Mouse (Mus musculus) heart, embryonic 13.5 days (tissue): ENCODE data around the gene Dlx5. TPM values are rescaled to one million over a fixed set of nuclear protein-coding genes. Genes with fewer than 3 reads are reported as not detected.

Source experiments
- ATAC-seq: fragments of 200-750 bp; cut with Nextera tagmentation; 2 replicates; pipeline ENCODE4 v1.8.0; 2017; ENCODE audit warnings: moderate TSS enrichment; ENCODE audit not compliant: insufficient number of reproducible peaks, low FRiP score, low TSS enrichment; ENCODE audit errors: extremely low read depth
- H3K27ac ChIP-seq: fragments of 300-500 bp; sonication (generic); replicated peaks from 2 replicates; pipeline ENCODE4 v1.5.1; 2015; ENCODE audit warnings: moderate library complexity, mild to moderate bottlenecking, inconsistent platforms
- H3K27me3 ChIP-seq: fragments of 300-500 bp; sonication (generic); replicated peaks from 2 replicates; pipeline ENCODE4 v1.6.1; 2015; ENCODE audit warnings: mild to moderate bottlenecking, inconsistent platforms
- H3K36me3 ChIP-seq: fragments of 300-500 bp; sonication (generic); 2 replicates; pipeline ENCODE4 v1.6.1; 2015; ENCODE audit warnings: mild to moderate bottlenecking, inconsistent platforms
- H3K4me1 ChIP-seq: fragments of 300-500 bp; sonication (generic); 2 replicates; pipeline ENCODE4 v1.6.1; 2015; ENCODE audit warnings: inconsistent platforms
- H3K4me2 ChIP-seq: fragments of 300-500 bp; sonication (generic); 2 replicates; pipeline ENCODE4 v1.6.1; 2015; ENCODE audit warnings: inconsistent platforms, mild to moderate bottlenecking, moderate library complexity
- H3K4me3 ChIP-seq: fragments of 300-500 bp; sonication (generic); 2 replicates; pipeline ENCODE4 v1.5.1; 2015; ENCODE audit warnings: moderate library complexity, mild to moderate bottlenecking, inconsistent platforms
- H3K9ac ChIP-seq: fragments of 300-500 bp; sonication (generic); 2 replicates; pipeline ENCODE4 v1.6.1; 2015; ENCODE audit warnings: inconsistent platforms, mild to moderate bottlenecking, moderate library complexity
- H3K9me3 ChIP-seq: fragments of 300-500 bp; sonication (generic); 2 replicates; pipeline ENCODE4 v1.6.1; 2016; ENCODE audit warnings: inconsistent platforms
- WGBS: fragments of 180-500 bp; shearing (Covaris S2); methylation state at CpG from one replicate; pipeline ENCODE4 v1.1.7; 2015; ENCODE audit warnings: mixed read lengths; 5-methylcytosine and 5-hydroxymethylcytosine counted together
- polyA plus RNA-seq: library from polyadenylated mRNA; unstranded; fragments of >200 nt; fragmentation: Nextera tagmentation; extraction: Ambion mirVana; gene quantifications from 2 replicates; pipeline ENCODE4 v1.2.1, GENCODE M21; 2015

Dlx5 gene
- polyA plus RNA-seq, 1 experiment from 2014 or later: 1.1 TPM

DNA sequence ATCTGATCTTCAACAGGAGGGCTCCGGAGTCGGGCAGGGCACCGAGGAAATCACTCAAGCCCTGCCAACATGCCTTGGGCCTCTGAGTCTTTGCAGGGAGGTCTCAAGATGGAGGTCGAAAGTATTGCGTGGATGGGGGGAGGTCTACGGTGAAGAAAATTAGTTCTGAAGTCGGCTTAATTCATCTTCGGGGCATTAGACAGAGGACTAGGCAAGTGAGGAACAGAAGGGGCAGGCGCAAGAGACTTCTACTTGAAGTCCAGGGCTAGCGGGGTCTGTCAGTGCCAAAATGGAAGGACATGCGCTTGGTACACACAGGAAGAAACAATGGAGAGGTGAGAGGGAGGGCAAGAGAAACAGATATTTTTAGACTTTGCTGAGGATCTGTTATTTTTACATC, 6.7 kb downstream of the Dlx5 start:
- peak overlapping the region; percentile 32 for H3K4me2 ChIP-seq
- peaks cover 100% of the 10 kb centered on the region for H3K27me3 ChIP-seq
- H3K9ac ChIP-seq: no peak overlapping the region
- H3K4me3 ChIP-seq: no peak overlapping the region
- H3K4me1 ChIP-seq: peaks cover 28% of the 10 kb centered on the region
- 1% methylated on average over 11 of the region's 11 CpGs for WGBS
- H3K27ac ChIP-seq: no peak overlapping the region
- H3K9me3 ChIP-seq: no peaks in the 10 kb centered on the region
- H3K36me3 ChIP-seq: no peaks in the 10 kb centered on the region
- ATAC-seq: no peak

GRCm38 (mm10) chr6:6874073-6874771, 7.7 kb downstream of the Dlx5 start:
- WGBS: under 1% methylated on average over 25 of the region's 25 CpGs
- H3K36me3 ChIP-seq: no peaks in the 10 kb centered on the region
- peaks cover 100% of the 10 kb centered on the region for H3K27me3 ChIP-seq
- no peaks in the 10 kb centered on the region for H3K9me3 ChIP-seq
- peak overlapping the region; percentile 4; the same call in 1 of the 2 replicates for H3K4me3 ChIP-seq
- H3K4me1 ChIP-seq: peaks cover 20% of the 10 kb centered on the region
- peak overlapping the region; percentile 18; the same call in 1 of the 2 replicates for H3K4me2 ChIP-seq
- ATAC-seq: no peak
- no peak overlapping the region for H3K9ac ChIP-seq
- H3K27ac ChIP-seq: no peak overlapping the region

- H3K4me1 ChIP-seq: peaks cover 13% of the 10 kb centered on the region
- no peak overlapping the region for H3K4me2 ChIP-seq
- H3K4me3 ChIP-seq: no peak overlapping the region
- peaks cover 100% of the 10 kb centered on the region for H3K27me3 ChIP-seq
- H3K27ac ChIP-seq: no peak overlapping the region
- 1% methylated on average over 19 of the region's 19 CpGs for WGBS
- no peak overlapping the region for H3K9ac ChIP-seq
- H3K36me3 ChIP-seq: no peaks in the 10 kb centered on the region
- H3K9me3 ChIP-seq: no peaks in the 10 kb centered on the region
- no peak for ATAC-seq
These were observed 8.3 kb downstream of the Dlx5 start for GRCm38 (mm10) chr6:6873476-6874072.

DNA sequence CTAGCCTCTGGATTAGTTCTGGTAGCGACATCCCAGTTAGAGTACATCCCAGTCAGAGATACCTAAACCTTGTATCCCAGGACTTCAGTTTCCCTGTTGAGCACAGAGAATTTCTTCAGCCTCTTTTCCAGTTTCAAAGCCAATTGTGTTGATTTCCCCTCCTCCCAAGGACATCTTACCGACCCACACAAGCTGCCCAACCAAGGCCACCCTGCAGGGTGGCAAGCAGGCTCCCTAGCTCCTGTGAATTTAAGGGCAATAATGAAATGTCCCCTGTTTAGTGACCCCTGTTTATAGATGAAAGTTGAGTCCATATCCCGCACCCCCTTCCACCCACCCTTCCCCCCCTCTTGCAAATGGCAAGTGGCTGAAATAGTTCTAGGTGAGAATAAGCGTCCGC, 9.0 kb downstream of the Dlx5 start:
- H3K4me1 ChIP-seq: peaks cover 13% of the 10 kb centered on the region
- H3K4me3 ChIP-seq: no peak overlapping the region
- H3K9me3 ChIP-seq: no peaks in the 10 kb centered on the region
- WGBS: 2% methylated on average over 5 of the region's 5 CpGs
- no peak overlapping the region for H3K9ac ChIP-seq
- no peak overlapping the region for H3K27ac ChIP-seq
- H3K36me3 ChIP-seq: no peaks in the 10 kb centered on the region
- H3K4me2 ChIP-seq: no peak overlapping the region
- peaks cover 99% of the 10 kb centered on the region for H3K27me3 ChIP-seq
- no peak for ATAC-seq

- peaks cover 13% of the 10 kb centered on the region for H3K4me1 ChIP-seq
- no peak overlapping the region for H3K9ac ChIP-seq
- H3K27me3 ChIP-seq: peaks cover 98% of the 10 kb centered on the region
- no peaks in the 10 kb centered on the region for H3K9me3 ChIP-seq
- H3K4me3 ChIP-seq: no peak overlapping the region
- no peaks in the 10 kb centered on the region for H3K36me3 ChIP-seq
- H3K4me2 ChIP-seq: no peak overlapping the region
- 5% methylated on average over 5 of the region's 5 CpGs for WGBS
- H3K27ac ChIP-seq: no peak overlapping the region
- ATAC-seq: no peak
These were observed 10.2 kb downstream of the Dlx5 start for GRCm38 (mm10) chr6:6871692-6872091.

GRCm38 (mm10) chr6:6870876-6871420, 10.9 kb downstream of the Dlx5 start:
- Histone ChIP-seq H3K9ac (no peak overlapping the region), H3K9me3 (no peaks in the 10 kb centered on the region), H3K27me3 (peaks cover 98% of the 10 kb centered on the region), H3K4me2 (no peak overlapping the region), H3K4me1 (peaks cover 13% of the 10 kb centered on the region), H3K36me3 (no peaks in the 10 kb centered on the region), H3K27ac (no peak overlapping the region), H3K4me3 (no peak overlapping the region)
- 2% methylated on average over 7 of the region's 7 CpGs for WGBS
- no peak for ATAC-seq

DNA sequence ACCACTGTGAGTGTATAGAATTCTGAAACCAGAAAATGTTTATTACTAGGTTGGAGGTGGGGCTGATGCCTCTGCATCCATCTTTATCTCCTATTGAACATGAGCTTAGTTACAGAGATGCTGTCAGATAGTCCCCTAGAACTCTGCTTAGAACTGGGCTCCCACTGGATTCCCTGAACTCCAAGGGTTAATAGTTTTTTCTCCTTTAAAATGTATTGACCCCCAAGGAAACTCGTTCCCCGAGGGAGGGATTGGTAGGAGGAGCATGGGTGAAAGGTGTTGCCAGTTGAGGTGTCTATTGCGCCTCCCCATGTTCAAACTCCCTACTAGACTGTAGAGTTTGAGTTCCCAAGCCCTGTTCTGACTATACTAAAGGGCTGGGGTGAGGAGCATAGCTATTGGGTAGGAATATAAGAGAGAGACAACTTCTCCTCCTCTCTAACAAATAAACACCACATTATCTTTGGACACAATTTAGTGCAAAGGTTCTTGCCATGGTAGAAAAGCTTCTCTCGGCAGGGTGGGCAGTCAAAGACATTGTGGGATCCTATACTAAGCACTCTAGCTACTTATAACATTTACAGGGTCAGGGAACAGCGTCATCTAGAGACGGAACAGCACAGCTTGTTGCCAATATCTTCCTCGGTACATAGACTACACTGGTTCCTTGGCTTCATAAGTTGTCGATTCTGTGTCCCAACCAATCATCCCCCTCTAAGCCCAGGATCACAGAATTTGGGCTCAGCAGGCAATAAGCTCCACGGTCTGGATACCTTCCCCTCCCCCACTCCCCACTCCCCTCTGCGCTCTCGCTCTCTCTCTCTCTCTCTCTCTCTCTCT, 11.7 kb downstream of the Dlx5 start:
- H3K27ac ChIP-seq: no peak overlapping the region
- no peak overlapping the region for H3K9ac ChIP-seq
- no peaks in the 10 kb centered on the region for H3K36me3 ChIP-seq
- WGBS: under 1% methylated on average over 10 of the region's 11 CpGs
- no peak overlapping the region for H3K4me3 ChIP-seq
- no peaks in the 10 kb centered on the region for H3K9me3 ChIP-seq
- peaks cover 98% of the 10 kb centered on the region for H3K27me3 ChIP-seq
- H3K4me2 ChIP-seq: no peak overlapping the region
- ATAC-seq: no peak
- peaks cover 10% of the 10 kb centered on the region for H3K4me1 ChIP-seq

- H3K27ac ChIP-seq: no peak overlapping the region
- 5% methylated on average over 13 of the region's 13 CpGs for WGBS
These were observed 12.7 kb downstream of the Dlx5 start for GRCm38 (mm10) chr6:6869041-6869685.

DNA sequence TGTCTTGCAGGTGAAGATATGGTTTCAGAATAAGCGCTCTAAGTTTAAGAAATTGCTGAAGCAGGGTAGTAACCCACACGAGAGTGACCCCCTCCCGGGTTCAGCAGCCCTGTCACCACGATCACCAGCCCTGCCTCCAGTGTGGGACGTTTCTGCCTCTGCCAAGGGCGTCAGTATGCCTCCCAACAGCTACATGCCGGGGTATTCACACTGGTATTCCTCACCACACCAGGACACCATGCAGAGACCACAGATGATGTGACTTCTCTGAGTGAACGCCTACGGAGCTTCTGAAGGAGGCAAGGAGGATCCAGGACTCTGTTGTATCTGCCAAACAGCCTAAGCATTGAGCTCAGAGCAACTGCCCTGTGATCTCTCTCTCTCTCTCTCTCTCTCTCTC, 14.9 kb downstream of the Dlx5 start:
- Histone ChIP-seq H3K4me1 (peaks cover 23% of the 10 kb centered on the region), H3K9me3 (no peaks in the 10 kb centered on the region), H3K27me3 (peaks cover 98% of the 10 kb centered on the region), H3K27ac (no peak overlapping the region), H3K4me2 (no peak overlapping the region), H3K4me3 (no peak overlapping the region), H3K36me3 (no peaks in the 10 kb centered on the region), H3K9ac (no peak overlapping the region)
- 4% methylated on average over 9 of the region's 9 CpGs for WGBS
- no peak for ATAC-seq

More at GRCm38 (mm10) chr6:6869041-6869685, 12.7 kb downstream of the Dlx5 start:
- ATAC-seq: no peak
- Histone ChIP-seq H3K4me1 (0 out of 2 replicates have a peak, but pooled peaks cover 13% of the 10 kb centered on the region), H3K4me3 (no peak overlapping the region), H3K4me2 (no peak overlapping the region), H3K36me3 (no peaks in the 10 kb centered on the region), H3K27me3 (peaks cover 98% of the 10 kb centered on the region), H3K9ac (no peak overlapping the region), H3K9me3 (no peaks in the 10 kb centered on the region)

GRCm38 (mm10) chr6:6864441-6865440, 17.1 kb downstream of the Dlx5 start:
- peaks cover 93% of the 10 kb centered on the region for H3K27me3 ChIP-seq
- no peak overlapping the region for H3K9ac ChIP-seq
- peak overlapping the region; percentile 88 for H3K4me2 ChIP-seq
- H3K36me3 ChIP-seq: no peaks in the 10 kb centered on the region
- 7% methylated on average over 36 of the region's 36 CpGs for WGBS
- H3K4me1 ChIP-seq: peaks cover 35% of the 10 kb centered on the region
- H3K4me3 ChIP-seq: peak overlapping the region; percentile 59
- H3K9me3 ChIP-seq: no peaks in the 10 kb centered on the region
- no peak for ATAC-seq
- H3K27ac ChIP-seq: no peak overlapping the region
